Mouse (Mus musculus) kidney, adult 2 months (tissue): ENCODE measurements around the gene Fam114a1. TPM values are rescaled to one million over a fixed set of nuclear protein-coding genes. Genes with fewer than 3 reads are reported as not detected.

ENCODE experiments used
- DNase-seq: peaks from one replicate; pipeline ENCODE4 v3.0.0; 2021
- H3K27ac ChIP-seq: fragments of 200-500 bp; 2 replicates; pipeline ENCODE4 v1.5.1; 2012; ENCODE audit warnings: low read depth, low read length, control low read depth, inconsistent platforms; ENCODE audit not compliant: insufficient read depth
- H3K27me3 ChIP-seq: fragments of 200-500 bp; replicated peaks from 2 replicates; pipeline ENCODE4 v1.6.1; 2012; ENCODE audit warnings: mild to moderate bottlenecking, moderate library complexity, low read length, inconsistent platforms; ENCODE audit not compliant: control insufficient read depth, insufficient read depth
- H3K36me3 ChIP-seq: fragments of 200-500 bp; 2 replicates; pipeline ENCODE4 v1.6.1; 2012; ENCODE audit warnings: mild to moderate bottlenecking, moderate library complexity, low read length, inconsistent platforms; ENCODE audit not compliant: control insufficient read depth, insufficient read depth
- H3K4me1 ChIP-seq: fragments of 200-500 bp; 2 replicates; pipeline ENCODE4 v1.6.1; 2011; ENCODE audit warnings: low read length; ENCODE audit not compliant: control insufficient read depth, insufficient read depth
- H3K4me3 ChIP-seq: fragments of 200-500 bp; 2 replicates; pipeline ENCODE4 v1.5.1; 2011; ENCODE audit warnings: mild to moderate bottlenecking, low read depth, low read length, control low read depth; ENCODE audit not compliant: insufficient read depth
- CTCF ChIP-seq: fragments of 200-500 bp; conservative IDR thresholded peaks from 2 replicates; pipeline ENCODE4 v1.5.1; 2011; ENCODE audit warnings: low read depth, mild to moderate bottlenecking, control low read depth, low read length, moderate library complexity, mixed read lengths; ENCODE audit not compliant: insufficient read depth, insufficient read length
- POLR2A ChIP-seq: fragments of 200-500 bp; IDR thresholded peaks from one replicate; pipeline ENCODE4 v1.6.1; 2011; ENCODE audit warnings: low read depth, low read length, control low read depth
- WGBS: fragments of 180-500 bp; shearing (Covaris S2); methylation state at CpG from one replicate; pipeline ENCODE4 v1.1.7; 2018; 5-methylcytosine and 5-hydroxymethylcytosine counted together
- polyA plus RNA-seq: library from polyadenylated mRNA; depleted of rRNA; stranded (reverse); fragments of >200 nt; gene quantifications from 2 replicates; pipeline ENCODE4 v1.2.3, GENCODE M21; 2012

Fam114a1 gene
- polyA plus RNA-seq, 1 experiment = 7.7 TPM

GRCm38 (mm10) chr5:65071689-65072118, 101.8 kb downstream of the Fam114a1 start:
- no peaks in the 10 kb centered on the region for H3K4me1 ChIP-seq
- DNase-seq = no peak
- 58% methylated on average over 6 of the region's 6 CpGs for WGBS
- H3K27me3 ChIP-seq = no peaks in the 10 kb centered on the region
- H3K4me3 ChIP-seq = no peak overlapping the region
- H3K27ac ChIP-seq = no peak overlapping the region
- H3K36me3 ChIP-seq = no peaks in the 10 kb centered on the region
- TF ChIP-seq POLR2A = no peak
- TF ChIP-seq CTCF = no peak

DNA sequence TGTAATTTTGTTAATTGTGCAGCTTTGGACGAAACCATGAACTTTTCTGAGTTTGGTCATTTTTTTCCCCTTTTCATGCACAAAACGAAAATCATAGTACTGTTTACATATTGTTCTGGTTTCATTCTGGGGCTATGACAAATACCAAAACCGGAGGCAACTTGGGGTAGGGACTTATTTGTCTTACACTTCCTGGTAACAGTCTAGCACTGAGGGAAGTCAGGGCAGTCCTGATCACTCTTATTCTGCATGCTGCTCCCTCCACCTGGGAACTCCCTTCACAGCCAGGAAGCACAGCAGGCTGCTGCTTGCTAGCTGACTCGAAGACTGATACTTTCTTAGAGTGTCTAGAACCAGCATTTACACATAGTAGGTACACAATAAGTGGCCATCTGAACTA, 103.4 kb downstream of the Fam114a1 start:
- Histone ChIP-seq H3K27ac (no peak overlapping the region), H3K27me3 (no peaks in the 10 kb centered on the region), H3K4me3 (no peak overlapping the region), H3K4me1 (no peaks in the 10 kb centered on the region), H3K36me3 (no peaks in the 10 kb centered on the region)
- no peak for DNase-seq
- WGBS = 78% methylated on average over 4 of the region's 4 CpGs
- TF ChIP-seq CTCF (no peak), POLR2A (no peak)

DNA sequence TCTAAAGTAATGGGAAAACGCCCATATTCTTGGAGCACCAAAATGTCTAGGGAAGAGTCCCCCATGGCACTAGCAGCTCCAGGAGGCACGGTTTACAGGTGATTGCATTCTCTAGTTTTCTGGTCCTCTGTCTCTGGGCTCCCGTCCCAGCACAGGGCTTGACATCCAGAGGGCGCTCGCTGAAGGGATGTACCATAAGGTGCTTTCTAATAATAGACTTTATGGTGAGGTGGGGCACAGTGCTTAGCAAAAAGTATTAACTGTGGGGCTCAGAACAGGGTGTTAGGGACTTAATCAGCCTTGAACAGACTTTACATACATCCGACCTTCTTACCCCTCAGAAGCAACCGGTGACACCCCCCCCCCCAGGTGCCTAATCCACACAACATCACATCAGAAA, 104.8 kb downstream of the Fam114a1 start:
- H3K36me3 ChIP-seq = no peaks in the 10 kb centered on the region
- 63% methylated on average over 7 of the region's 7 CpGs for WGBS
- no peak overlapping the region for H3K27ac ChIP-seq
- H3K4me1 ChIP-seq = no peaks in the 10 kb centered on the region
- no peaks in the 10 kb centered on the region; the same call in 1 of the 2 replicates for H3K27me3 ChIP-seq
- DNase-seq = peak; percentile 25
- H3K4me3 ChIP-seq = no peak overlapping the region
- TF ChIP-seq CTCF (peak; percentile 50), POLR2A (no peak)

- TF ChIP-seq POLR2A (no peak), CTCF (peak; percentile 26; the same call in 1 of the 2 replicates)
- Histone ChIP-seq H3K27me3 (no peaks in the 10 kb centered on the region; the same call in 1 of the 2 replicates), H3K4me3 (no peak overlapping the region), H3K4me1 (no peaks in the 10 kb centered on the region), H3K36me3 (no peaks in the 10 kb centered on the region), H3K27ac (no peak overlapping the region)
- DNase-seq = peak; percentile 36
- 63% methylated on average over 2 of the region's 2 CpGs for WGBS
Measured at GRCm38 (mm10) chr5:65076087-65076486, 106.2 kb downstream of the Fam114a1 start.

GRCm38 (mm10) chr5:65076748-65077147, 106.9 kb downstream of the Fam114a1 start:
- no peak overlapping the region for H3K27ac ChIP-seq
- no peak for TF ChIP-seq CTCF
- WGBS = 41% methylated on average over 3 of the region's 3 CpGs
- no peak overlapping the region for H3K4me3 ChIP-seq
- no peaks in the 10 kb centered on the region; the same call in 1 of the 2 replicates for H3K27me3 ChIP-seq
- DNase-seq = no peak
- H3K4me1 ChIP-seq = no peaks in the 10 kb centered on the region
- no peaks in the 10 kb centered on the region for H3K36me3 ChIP-seq

- no peaks in the 10 kb centered on the region for H3K4me1 ChIP-seq
- H3K36me3 ChIP-seq = no peaks in the 10 kb centered on the region
- no peak overlapping the region for H3K4me3 ChIP-seq
- 93% methylated on average over 4 of the region's 4 CpGs for WGBS
- no peak for TF ChIP-seq CTCF
- no peak for TF ChIP-seq POLR2A
- H3K27me3 ChIP-seq = no peaks in the 10 kb centered on the region; the same call in 1 of the 2 replicates
- no peak overlapping the region for H3K27ac ChIP-seq
- DNase-seq = no peak
Measured at GRCm38 (mm10) chr5:65078081-65078480, 108.2 kb downstream of the Fam114a1 start.

- 54% methylated on average over 9 of the region's 9 CpGs for WGBS
- no peaks in the 10 kb centered on the region for H3K4me1 ChIP-seq
- peak overlapping the region; percentile 45; the same call in 1 of the 2 replicates for H3K27ac ChIP-seq
- no peak for TF ChIP-seq CTCF
- TF ChIP-seq POLR2A = no peak
- 0 out of 2 replicates have a peak overlapping the region, but pooled peaks have one; percentile 14 for H3K4me3 ChIP-seq
- no peaks in the 10 kb centered on the region; the same call in 1 of the 2 replicates for H3K27me3 ChIP-seq
- no peaks in the 10 kb centered on the region for H3K36me3 ChIP-seq
- peak; percentile 22 for DNase-seq
Measured at GRCm38 (mm10) chr5:65079881-65080280, 110.0 kb downstream of the Fam114a1 start.
